8 mouse cellular contexts compared by ENCODE assay signal in the genomic region with DNA sequence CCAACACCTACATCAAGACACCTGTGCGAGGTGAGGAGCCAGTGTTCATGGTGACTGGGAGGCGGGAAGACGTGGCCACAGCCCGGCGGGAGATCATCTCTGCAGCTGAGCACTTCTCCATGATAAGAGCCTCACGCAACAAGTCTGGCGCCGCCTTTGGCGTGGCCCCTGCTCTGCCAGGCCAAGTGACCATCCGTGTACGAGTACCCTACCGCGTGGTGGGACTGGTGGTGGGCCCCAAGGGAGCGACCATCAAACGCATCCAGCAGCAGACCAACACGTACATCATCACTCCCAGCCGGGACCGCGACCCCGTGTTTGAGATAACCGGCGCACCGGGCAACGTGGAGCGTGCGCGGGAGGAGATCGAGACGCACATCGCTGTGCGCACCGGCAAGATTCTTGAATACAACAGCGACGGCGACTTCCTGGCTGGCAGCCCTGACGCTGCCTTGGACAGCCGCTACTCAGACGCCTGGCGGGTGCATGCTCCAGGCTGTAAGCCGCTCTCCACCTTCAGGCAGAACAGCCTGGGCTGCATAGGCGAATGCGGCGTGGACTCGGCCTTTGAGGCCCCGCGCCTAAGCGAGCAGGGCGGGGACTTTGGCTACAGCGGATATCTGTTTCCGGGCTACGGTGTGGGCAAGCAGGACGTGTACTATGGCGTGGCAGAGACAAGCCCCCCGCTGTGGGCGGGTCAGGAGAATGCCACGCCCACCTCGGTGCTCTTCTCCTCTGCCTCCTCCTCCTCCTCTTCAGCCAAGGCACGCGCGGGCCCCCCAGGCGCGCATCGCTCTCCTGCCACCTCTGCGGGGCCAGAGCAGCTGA. TPM values are rescaled to one million over a fixed set of nuclear protein-coding genes. Genes with fewer than 3 reads are reported as not detected.
DNase-seq lines count a peak whose midpoint lies in the region; ATAC-seq and TF ChIP-seq lines count a peak whose summit lies in the region.

No protein-coding gene starts in this region.

- WGBS in hindbrain, embryonic 12.5 days = 6% methylated on average over 62 of the region's 64 CpGs
- 3% methylated on average over 63 of the region's 64 CpGs for WGBS in lung, embryonic 14.5 days

- H3K9me3 ChIP-seq in hindbrain, embryonic 12.5 days (replicated peaks) = no peaks in the 10 kb centered on the region
- no peaks in the 10 kb centered on the region for H3K9me3 ChIP-seq in lung, embryonic 14.5 days (ENCODE audit: low read depth, low read length)

- H3K27me3 ChIP-seq in hindbrain, embryonic 12.5 days = no peaks in the 10 kb centered on the region
- no peaks in the 10 kb centered on the region for H3K27me3 ChIP-seq in lung, embryonic 14.5 days (ENCODE audit: insufficient read depth, low read length)

- H3K27ac ChIP-seq in hindbrain, embryonic 12.5 days = peak overlapping the region; percentile 66
- peak overlapping the region; percentile 69 for H3K27ac ChIP-seq in lung, embryonic 14.5 days (ENCODE audit: low read depth)

- peak; percentile 82 for DNase-seq in adrenal gland, adult 8-10 months
- peak; percentile 82 for DNase-seq in cerebellum, postnatal 14 days
- DNase-seq in frontal cortex, postnatal 25 days (ENCODE audit: low spot score in 2 of 2) = peak; percentile 60 to 68
- DNase-seq in layer of hippocampus, adult 9-11 months = peak; percentile 88
- peak; percentile 91 for DNase-seq in lung, embryonic 14.5 days
- peak; percentile 85 for DNase-seq in retina, postnatal 1 day
- DNase-seq in T-cell, adult 2 months (ENCODE audit: low spot score) = no peak

- H3K9ac ChIP-seq in hindbrain, embryonic 12.5 days = peak overlapping the region; percentile 99
- H3K9ac ChIP-seq in lung, embryonic 14.5 days = peak overlapping the region; percentile 99

- H3K4me1 ChIP-seq in hindbrain, embryonic 12.5 days = peaks cover 67% of the 10 kb centered on the region
- H3K4me1 ChIP-seq in lung, embryonic 14.5 days (ENCODE audit: insufficient read depth) = peaks cover 26% of the 10 kb centered on the region

- ATAC-seq in hindbrain, embryonic 12.5 days (ENCODE audit: low FRiP score) = no peak
- ATAC-seq in lung, embryonic 14.5 days (ENCODE audit: insufficient read depth) = peak; percentile 47

- peak overlapping the region; percentile 95 for H3K4me2 ChIP-seq in hindbrain, embryonic 12.5 days (replicated peaks)
- peak overlapping the region; percentile 86 for H3K4me2 ChIP-seq in lung, embryonic 14.5 days

- TF ChIP-seq CTCF in lung, embryonic 14.5 days (IDR thresholded peaks at IDR 0.05; ENCODE audit: low read depth) = no peak; the same call in 1 of the 2 replicates

- H3K4me3 ChIP-seq in hindbrain, embryonic 12.5 days = peak overlapping the region; percentile 94
- H3K4me3 ChIP-seq in lung, embryonic 14.5 days (ENCODE audit: low read depth, low read length) = peak overlapping the region; percentile 90

- peaks cover 48% of the 10 kb centered on the region for H3K36me3 ChIP-seq in hindbrain, embryonic 12.5 days
- peaks cover 57% of the 10 kb centered on the region for H3K36me3 ChIP-seq in lung, embryonic 14.5 days (ENCODE audit: insufficient read depth)

RNA-seq across cellular contexts. Expression of a gene that starts 4.1 kb away (rescaled TPM):
- 1 to 10 TPM; 2.8 to 4.3 (median 3.9) TPM for total RNA-seq in adrenal gland, adult 8-10 months (2022)
- 44.2 and 44.5 TPM in 2 replicates for polyA plus RNA-seq in hindbrain, embryonic 12.5 days (2016; fragmentation: Nextera tagmentation; extraction: Ambion mirVana)
- 25.0 and 25.4 TPM in 2 replicates for polyA plus RNA-seq in lung, embryonic 14.5 days (2014; fragmentation: Nextera tagmentation; extraction: Ambion mirVana)

RNA-seq across cellular contexts. Expression of a gene that starts 11.8 kb away (rescaled TPM):
- total RNA-seq in adrenal gland, adult 8-10 months (2022) = not detected
- polyA plus RNA-seq in hindbrain, embryonic 12.5 days (2016; fragmentation: Nextera tagmentation; extraction: Ambion mirVana) = 1.5 and 2.4 TPM in 2 replicates
- polyA plus RNA-seq in lung, embryonic 14.5 days (2014; fragmentation: Nextera tagmentation; extraction: Ambion mirVana) = 21.3 and 22.1 TPM in 2 replicates

RNA-seq across cellular contexts. Expression of a gene that starts 16.6 kb away (rescaled TPM):
- total RNA-seq in adrenal gland, adult 8-10 months (2022) = 100 to 1,000 TPM; 138 to 164 (median 144) TPM
- 124 and 140 TPM in 2 replicates for polyA plus RNA-seq in hindbrain, embryonic 12.5 days (2016; fragmentation: Nextera tagmentation; extraction: Ambion mirVana)
- polyA plus RNA-seq in lung, embryonic 14.5 days (2014; fragmentation: Nextera tagmentation; extraction: Ambion mirVana) = 77.6 and 93.9 TPM in 2 replicates

RNA-seq across cellular contexts. Expression of a gene that starts 17.2 kb away (rescaled TPM):
- 10 to 100 TPM; 64.1 to 81.3 (median 66.7) TPM for total RNA-seq in adrenal gland, adult 8-10 months (2022)
- 59.4 and 60.7 TPM in 2 replicates for polyA plus RNA-seq in hindbrain, embryonic 12.5 days (2016; fragmentation: Nextera tagmentation; extraction: Ambion mirVana)
- polyA plus RNA-seq in lung, embryonic 14.5 days (2014; fragmentation: Nextera tagmentation; extraction: Ambion mirVana) = 64.9 and 68.5 TPM in 2 replicates

RNA-seq across cellular contexts. Expression of a gene that starts 26.6 kb away (rescaled TPM):
- total RNA-seq in adrenal gland, adult 8-10 months (2022) = 100 to 1,000 TPM in 3 of 4 experiments, 10 to 100 TPM in 1; 88.2 to 134 (median 124) TPM
- polyA plus RNA-seq in hindbrain, embryonic 12.5 days (2016; fragmentation: Nextera tagmentation; extraction: Ambion mirVana) = 48.9 and 61.6 TPM in 2 replicates
- polyA plus RNA-seq in lung, embryonic 14.5 days (2014; fragmentation: Nextera tagmentation; extraction: Ambion mirVana) = 70.0 TPM in 2 replicates
